Mouse (Mus musculus) forebrain, embryonic 13.5 days (tissue): ENCODE results near the gene Fhit. TPM values are rescaled to one million over a fixed set of nuclear protein-coding genes. Genes with fewer than 3 reads are reported as not detected.

ENCODE experiments used
- ATAC-seq: fragments of 200-750 bp; cut with Nextera tagmentation; 2 replicates; pipeline ENCODE4 v1.8.0; 2017
- H3K27ac ChIP-seq: fragments of 300-500 bp; sonication (generic); 2 replicates; pipeline ENCODE4 v1.5.1; 2015; ENCODE audit warnings: inconsistent platforms, mild to moderate bottlenecking, moderate library complexity
- H3K27me3 ChIP-seq: fragments of 300-500 bp; sonication (generic); 2 replicates; pipeline ENCODE4 v1.6.1; 2015; ENCODE audit warnings: mild to moderate bottlenecking, inconsistent platforms
- H3K36me3 ChIP-seq: fragments of 300-500 bp; sonication (generic); 2 replicates; pipeline ENCODE4 v1.6.1; 2015; ENCODE audit warnings: mild to moderate bottlenecking, inconsistent platforms; ENCODE audit not compliant: poor library complexity, severe bottlenecking
- H3K4me1 ChIP-seq: fragments of 300-500 bp; sonication (generic); 2 replicates; pipeline ENCODE4 v1.6.1; 2015; ENCODE audit warnings: inconsistent platforms
- H3K4me2 ChIP-seq: fragments of 300-500 bp; sonication (generic); 2 replicates; pipeline ENCODE4 v1.6.1; 2015; ENCODE audit warnings: inconsistent platforms, mild to moderate bottlenecking, moderate library complexity
- H3K4me3 ChIP-seq: fragments of 300-500 bp; sonication (generic); 2 replicates; pipeline ENCODE4 v1.5.1; 2015; ENCODE audit warnings: mild to moderate bottlenecking, inconsistent platforms
- H3K9ac ChIP-seq: fragments of 300-500 bp; sonication (generic); 2 replicates; pipeline ENCODE4 v1.6.1; 2015; ENCODE audit warnings: mild to moderate bottlenecking, inconsistent platforms
- H3K9me3 ChIP-seq: fragments of 300-500 bp; sonication (generic); replicated peaks from 2 replicates; pipeline ENCODE4 v1.6.1; 2016; ENCODE audit warnings: inconsistent platforms
- WGBS: fragments of 180-500 bp; shearing (Covaris S2); methylation state at CpG from one replicate; pipeline ENCODE4 v1.1.7; 2015; 5-methylcytosine and 5-hydroxymethylcytosine counted together
- polyA plus RNA-seq: library from polyadenylated mRNA; unstranded; fragments of >200 nt; fragmentation: Nextera tagmentation; extraction: Ambion mirVana; gene quantifications from 2 replicates; pipeline ENCODE4 v1.2.1, GENCODE M21; 2015

The Fhit gene
- polyA plus RNA-seq, 1 experiment from 2014 or later = 6.2 TPM

GRCm38 (mm10) chr14:10035682-10036081 is 1126.2 kb downstream of the Fhit start:
- H3K4me1 ChIP-seq = no peaks in the 10 kb centered on the region
- no peak overlapping the region for H3K27ac ChIP-seq
- no peaks in the 10 kb centered on the region for H3K9me3 ChIP-seq
- H3K36me3 ChIP-seq = no peaks in the 10 kb centered on the region
- no peaks in the 10 kb centered on the region for H3K27me3 ChIP-seq
- WGBS = 14% methylated on average over 3 of the region's 3 CpGs
- H3K4me3 ChIP-seq = no peak overlapping the region
- no peak overlapping the region for H3K9ac ChIP-seq
- H3K4me2 ChIP-seq = no peak overlapping the region
- ATAC-seq = no peak

GRCm38 (mm10) chr14:10035270-10035669 is 1126.6 kb downstream of the Fhit start:
- WGBS = 3% methylated on average over 2 of the region's 2 CpGs
- no peaks in the 10 kb centered on the region for H3K36me3 ChIP-seq
- H3K27me3 ChIP-seq = no peaks in the 10 kb centered on the region
- no peak for ATAC-seq
- H3K4me3 ChIP-seq = no peak overlapping the region
- H3K9me3 ChIP-seq = no peaks in the 10 kb centered on the region
- no peak overlapping the region for H3K4me2 ChIP-seq
- H3K4me1 ChIP-seq = no peaks in the 10 kb centered on the region
- no peak overlapping the region for H3K27ac ChIP-seq
- no peak overlapping the region for H3K9ac ChIP-seq

DNA sequence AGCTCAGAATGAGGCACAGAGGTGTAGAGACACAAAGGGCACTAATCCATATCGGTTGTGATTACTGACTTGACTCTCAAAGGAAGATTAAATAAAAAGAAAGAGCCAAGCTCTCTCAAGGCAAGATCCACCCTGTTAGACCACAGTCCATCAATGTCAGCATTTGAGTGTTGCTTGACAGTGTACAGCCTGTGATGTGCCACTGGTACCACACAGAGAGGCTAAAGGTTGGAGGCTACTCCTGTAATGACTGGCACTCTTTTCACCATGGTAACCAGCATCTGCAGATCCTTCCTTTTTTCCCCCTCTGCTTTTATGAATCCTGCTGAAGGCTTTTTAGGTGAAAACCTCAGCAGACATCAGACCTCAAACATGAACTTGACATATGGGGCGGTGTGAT is 1138.5 kb downstream of the Fhit start:
- WGBS = 66% methylated on average over 2 of the region's 2 CpGs
- H3K4me1 ChIP-seq = peaks cover 22% of the 10 kb centered on the region
- H3K4me2 ChIP-seq = no peak overlapping the region
- H3K27ac ChIP-seq = no peak overlapping the region
- H3K9ac ChIP-seq = no peak overlapping the region
- peak; percentile 41; the same call in 1 of the 2 replicates for ATAC-seq
- H3K27me3 ChIP-seq = no peaks in the 10 kb centered on the region
- no peaks in the 10 kb centered on the region for H3K9me3 ChIP-seq
- no peak overlapping the region for H3K4me3 ChIP-seq
- H3K36me3 ChIP-seq = no peaks in the 10 kb centered on the region

DNA sequence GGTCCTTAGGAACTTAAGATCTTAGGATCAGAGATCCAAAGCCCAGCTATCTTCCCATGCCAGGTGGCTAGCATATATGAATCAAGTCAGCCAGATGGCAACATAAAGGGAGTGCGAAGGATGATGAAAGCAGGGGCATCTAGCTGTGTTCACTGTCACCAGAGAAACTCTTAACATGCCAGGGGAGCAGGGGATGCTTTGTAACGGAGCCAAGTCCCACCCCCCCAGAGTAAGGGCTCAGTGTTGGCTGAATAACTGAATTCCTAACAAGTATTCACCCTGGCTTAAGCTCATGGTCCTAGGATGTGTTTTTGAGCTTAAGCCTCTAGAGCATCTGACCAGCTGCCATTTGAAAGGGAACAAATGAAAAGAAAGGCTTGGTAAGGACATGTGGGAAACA is 1139.5 kb downstream of the Fhit start:
- Histone ChIP-seq H3K9ac (no peak overlapping the region), H3K36me3 (no peaks in the 10 kb centered on the region), H3K4me1 (peaks cover 22% of the 10 kb centered on the region), H3K27me3 (no peaks in the 10 kb centered on the region), H3K4me3 (no peak overlapping the region), H3K9me3 (no peaks in the 10 kb centered on the region), H3K4me2 (no peak overlapping the region), H3K27ac (peak overlapping the region; percentile 37; the same call in 1 of the 2 replicates)
- WGBS = 19% methylated on average over 2 of the region's 2 CpGs
- peak; percentile 92 for ATAC-seq

GRCm38 (mm10) chr14:10020400-10021140 is 1141.3 kb downstream of the Fhit start:
- no peak for ATAC-seq
- 90% methylated on average over 5 of the region's 5 CpGs for WGBS
- no peaks in the 10 kb centered on the region for H3K27me3 ChIP-seq
- no peaks in the 10 kb centered on the region for H3K9me3 ChIP-seq
- no peak overlapping the region for H3K4me2 ChIP-seq
- H3K36me3 ChIP-seq = no peaks in the 10 kb centered on the region
- H3K27ac ChIP-seq = no peak overlapping the region
- H3K4me3 ChIP-seq = no peak overlapping the region
- H3K4me1 ChIP-seq = peaks cover 22% of the 10 kb centered on the region
- H3K9ac ChIP-seq = no peak overlapping the region

DNA sequence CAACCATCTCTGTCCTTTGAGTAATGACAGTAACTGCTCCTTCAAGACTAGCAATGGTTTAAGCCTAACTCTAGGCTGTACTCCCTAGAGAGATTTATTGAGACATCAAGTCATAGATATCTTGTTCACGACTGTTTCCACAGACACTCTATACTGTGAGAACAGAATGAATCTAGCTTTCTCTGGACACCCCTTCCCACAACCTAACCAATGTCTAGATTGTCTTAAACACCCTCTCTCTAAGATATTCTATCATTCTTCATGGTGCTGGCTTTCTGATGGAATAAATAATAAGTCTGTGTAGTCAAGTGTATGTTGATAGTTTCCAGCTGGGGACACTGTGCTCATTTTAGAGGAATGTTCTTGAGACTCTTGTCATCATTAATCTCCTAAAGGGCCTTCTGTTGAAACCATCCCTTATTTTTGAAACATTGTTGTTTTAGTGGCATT is 1148.0 kb downstream of the Fhit start:
- Histone ChIP-seq H3K9ac (no peak overlapping the region), H3K4me1 (no peaks in the 10 kb centered on the region), H3K27ac (no peak overlapping the region), H3K4me2 (no peak overlapping the region), H3K36me3 (no peaks in the 10 kb centered on the region), H3K4me3 (no peak overlapping the region), H3K9me3 (no peaks in the 10 kb centered on the region), H3K27me3 (no peaks in the 10 kb centered on the region)
- 88% methylated on average over 1 of the region's 1 CpGs for WGBS
- no peak for ATAC-seq

DNA sequence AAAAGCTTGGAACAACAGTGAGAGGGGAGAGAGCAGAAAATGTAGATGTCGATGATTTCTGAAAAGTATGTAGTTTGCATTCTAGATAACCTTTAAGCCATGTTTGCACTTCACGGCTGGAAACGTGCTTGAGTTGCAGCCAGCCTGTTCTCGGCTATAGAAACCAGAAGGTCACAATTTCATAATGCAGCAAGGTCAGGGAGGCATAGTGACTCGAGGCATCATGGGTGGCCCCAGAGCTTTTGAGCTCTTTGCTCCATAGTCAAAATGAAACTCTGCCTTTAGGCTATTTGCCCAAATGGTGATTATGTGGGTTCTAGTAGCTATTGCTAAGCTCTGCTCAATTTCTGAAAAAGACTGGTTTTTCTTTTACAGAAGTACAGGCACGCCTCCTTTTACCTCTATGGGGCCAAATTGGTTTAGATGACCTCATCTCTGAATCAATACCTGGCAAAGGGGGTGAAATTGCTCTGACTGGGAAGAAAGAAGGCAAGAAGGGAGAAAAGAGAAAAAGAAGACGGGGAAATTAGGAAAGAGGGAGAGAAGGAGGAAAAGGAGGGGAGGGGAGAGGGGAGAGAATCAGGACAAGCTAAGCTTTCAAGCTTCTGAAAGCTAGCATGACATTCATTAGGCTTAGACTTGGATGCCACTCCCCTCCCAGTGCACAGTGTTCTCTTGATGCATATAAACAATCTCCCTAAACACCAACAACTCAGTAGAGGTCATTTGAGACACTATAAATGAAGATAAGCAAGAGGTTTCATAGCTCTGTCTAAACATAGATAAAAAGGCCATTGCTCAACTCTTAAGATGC is 1148.6 kb downstream of the Fhit start:
- H3K4me2 ChIP-seq = no peak overlapping the region
- no peak overlapping the region for H3K27ac ChIP-seq
- no peak overlapping the region for H3K9ac ChIP-seq
- H3K36me3 ChIP-seq = no peaks in the 10 kb centered on the region
- ATAC-seq = no peak
- H3K9me3 ChIP-seq = no peaks in the 10 kb centered on the region
- no peak overlapping the region for H3K4me3 ChIP-seq
- no peaks in the 10 kb centered on the region for H3K27me3 ChIP-seq
- WGBS = 44% methylated on average over 7 of the region's 7 CpGs
- no peaks in the 10 kb centered on the region for H3K4me1 ChIP-seq

DNA sequence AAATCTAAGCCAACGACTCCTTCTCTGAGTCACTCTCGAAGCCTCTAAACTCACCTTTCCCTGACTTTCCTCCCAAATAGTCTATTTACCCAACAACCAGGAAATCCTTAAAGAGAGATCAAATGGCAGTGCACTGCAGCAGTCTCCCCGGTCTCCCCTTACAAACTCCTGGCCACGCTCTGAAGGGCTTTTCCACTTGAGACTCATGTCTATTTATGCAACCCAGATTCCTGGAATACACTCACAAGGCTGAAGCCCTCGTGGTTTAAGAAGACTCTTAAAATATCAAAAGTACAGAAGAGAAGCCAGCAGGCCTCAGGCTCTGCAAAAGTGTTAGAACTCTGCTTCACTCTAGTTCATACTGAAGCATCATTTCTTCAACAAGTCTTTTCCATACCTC is 1155.6 kb downstream of the Fhit start:
- no peak overlapping the region for H3K4me3 ChIP-seq
- H3K27ac ChIP-seq = no peak overlapping the region
- no peak overlapping the region for H3K9ac ChIP-seq
- no peaks in the 10 kb centered on the region for H3K4me1 ChIP-seq
- no peaks in the 10 kb centered on the region for H3K9me3 ChIP-seq
- 87% methylated on average over 5 of the region's 5 CpGs for WGBS
- ATAC-seq = no peak
- no peak overlapping the region for H3K4me2 ChIP-seq
- no peaks in the 10 kb centered on the region for H3K36me3 ChIP-seq
- no peaks in the 10 kb centered on the region for H3K27me3 ChIP-seq

DNA sequence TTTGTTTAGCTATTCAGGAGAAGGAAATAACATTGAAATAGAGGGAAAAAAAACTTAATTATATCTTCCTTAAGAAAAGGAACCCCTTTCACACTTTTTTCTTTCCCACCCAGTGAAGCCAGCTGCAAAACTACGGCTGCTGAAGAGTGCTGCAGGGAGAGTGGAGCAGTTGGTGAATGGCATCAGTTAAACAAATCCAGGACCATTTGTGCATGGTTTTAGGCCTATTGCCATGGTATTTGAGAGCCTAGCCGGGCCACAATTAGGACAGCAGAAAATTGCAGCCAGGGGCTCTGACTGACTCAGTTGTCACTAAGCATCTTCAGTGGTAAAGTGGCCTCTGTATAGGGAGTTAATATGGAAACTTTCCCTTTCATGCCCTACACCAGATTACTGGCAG is 1158.0 kb downstream of the Fhit start:
- H3K4me2 ChIP-seq = no peak overlapping the region
- H3K9me3 ChIP-seq = no peaks in the 10 kb centered on the region
- no peak overlapping the region for H3K4me3 ChIP-seq
- H3K4me1 ChIP-seq = no peaks in the 10 kb centered on the region
- H3K9ac ChIP-seq = no peak overlapping the region
- no peaks in the 10 kb centered on the region for H3K27me3 ChIP-seq
- H3K36me3 ChIP-seq = no peaks in the 10 kb centered on the region
- WGBS = 38% methylated on average over 2 of the region's 2 CpGs
- 0 out of 2 replicates have a peak, but pooled peaks have one; percentile 48 for ATAC-seq
- H3K27ac ChIP-seq = no peak overlapping the region

DNA sequence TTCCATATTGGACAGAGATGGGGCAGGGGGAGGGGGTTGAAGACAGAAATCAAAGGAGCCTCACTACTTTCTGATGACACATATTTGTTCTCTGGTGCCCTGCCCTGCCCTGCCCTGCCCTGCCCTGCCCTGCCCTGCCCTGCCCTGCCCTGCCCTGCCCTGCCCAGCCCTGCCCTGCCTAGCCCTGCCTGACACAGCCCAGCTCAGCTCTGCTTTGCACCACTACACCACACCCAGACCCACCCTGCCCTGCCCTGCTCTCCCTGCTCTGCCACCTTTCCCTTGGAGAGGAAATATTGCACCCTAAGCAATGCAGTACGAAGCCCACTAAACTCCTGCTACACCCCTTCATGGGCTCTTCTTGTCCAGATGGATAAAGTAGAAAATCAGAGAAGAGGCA is 1171.2 kb downstream of the Fhit start:
- Histone ChIP-seq H3K4me1 (no peaks in the 10 kb centered on the region), H3K9ac (no peak overlapping the region), H3K4me2 (no peak overlapping the region), H3K27ac (no peak overlapping the region), H3K27me3 (no peaks in the 10 kb centered on the region), H3K4me3 (no peak overlapping the region), H3K9me3 (no peaks in the 10 kb centered on the region), H3K36me3 (no peaks in the 10 kb centered on the region)
- ATAC-seq = no peak
- WGBS = 88% methylated on average over 1 of the region's 1 CpGs

- H3K4me3 ChIP-seq = no peak overlapping the region
- no peaks in the 10 kb centered on the region for H3K36me3 ChIP-seq
- 70% methylated on average over 3 of the region's 3 CpGs for WGBS
- no peak for ATAC-seq
- no peaks in the 10 kb centered on the region for H3K27me3 ChIP-seq
- no peak overlapping the region for H3K4me2 ChIP-seq
- no peak overlapping the region for H3K9ac ChIP-seq
- H3K4me1 ChIP-seq = no peaks in the 10 kb centered on the region; the same call in 1 of the 2 replicates
- no peak overlapping the region for H3K27ac ChIP-seq
- no peaks in the 10 kb centered on the region for H3K9me3 ChIP-seq
These were observed 1184.8 kb downstream of the Fhit start for GRCm38 (mm10) chr14:9976934-9977510.

DNA sequence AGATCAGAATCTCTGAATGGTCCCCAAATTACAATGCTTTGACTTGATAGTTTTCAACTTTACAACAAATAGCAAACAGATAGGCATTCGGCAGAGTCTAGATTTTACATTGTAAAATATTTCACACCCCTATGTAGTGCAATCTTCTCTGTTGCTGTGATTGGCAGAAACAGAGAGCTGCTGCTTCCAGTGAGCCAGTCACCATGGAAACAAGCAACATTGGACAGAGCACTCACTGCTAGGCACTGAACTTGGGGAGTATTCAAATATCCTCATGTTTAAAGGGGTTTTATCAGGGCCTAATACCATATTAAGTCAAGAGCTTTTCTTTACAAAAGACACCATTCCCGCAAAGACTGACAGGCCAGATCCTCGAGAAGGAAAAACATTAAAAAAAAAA is 1187.4 kb downstream of the Fhit start:
- no peak overlapping the region for H3K4me3 ChIP-seq
- 0 out of 2 replicates have a peak, but pooled peaks have one; percentile 72 for ATAC-seq
- 43% methylated on average over 3 of the region's 3 CpGs for WGBS

More for the DNA sequence above, 1187.4 kb downstream of the Fhit start:
- Histone ChIP-seq H3K27me3 (no peaks in the 10 kb centered on the region), H3K4me1 (no peaks in the 10 kb centered on the region; the same call in 1 of the 2 replicates), H3K4me2 (no peak overlapping the region), H3K36me3 (no peaks in the 10 kb centered on the region), H3K27ac (no peak overlapping the region), H3K9me3 (no peaks in the 10 kb centered on the region), H3K9ac (no peak overlapping the region)
